Mouse (Mus musculus): Measurements from ENCODE around the gene Gm10181.

DNA sequence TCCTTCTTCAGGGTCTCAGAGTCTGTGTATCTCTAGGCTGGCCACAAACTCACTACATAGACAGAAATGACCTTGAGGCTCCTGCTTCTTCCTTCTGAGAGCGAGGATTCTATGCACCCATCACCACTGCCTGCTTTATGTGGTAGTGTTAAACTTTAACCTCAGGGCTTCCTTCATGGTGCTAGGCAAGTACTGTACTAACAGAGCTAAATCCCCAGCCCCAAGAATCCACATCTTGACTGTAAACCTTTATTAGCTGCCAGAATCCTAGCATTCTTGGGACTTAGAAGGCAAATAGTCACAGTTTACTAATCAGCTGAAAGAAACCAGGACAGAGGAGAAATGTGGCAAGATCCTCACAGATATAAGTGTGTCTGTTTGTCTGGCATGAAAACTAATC is 1.6 kb downstream of the Gm10181 start:
- no peak for TF ChIP-seq CTCF (IDR thresholded peaks at IDR 0.05; ENCODE audit: borderline replicate concordance, extremely low read depth, insufficient read depth, insufficient read length)
- TF ChIP-seq POLR2A (IDR thresholded peaks at IDR 0.05; ENCODE audit: borderline replicate concordance, extremely low read depth, insufficient read depth, insufficient read length, poor library complexity, severe bottlenecking): no peak

Measured in brain, embryonic 14.5 days (tissue).